Mouse (Mus musculus) cortical plate, adult 2 months (tissue): ENCODE measurements around the gene Ppp2r5c.

Experiments used
- CTCF ChIP-seq: fragments of 200-500 bp; IDR thresholded peaks from 2 replicates; pipeline ENCODE4 v1.5.1; 2011; ENCODE audit warnings: mild to moderate bottlenecking, control low read depth, low read length; ENCODE audit not compliant: insufficient read depth; ENCODE audit errors: extremely low read depth
- POLR2A ChIP-seq: fragments of 200-500 bp; IDR thresholded peaks from 2 replicates; pipeline ENCODE4 v1.6.1; 2011; ENCODE audit warnings: mild to moderate bottlenecking, low read length, control low read depth; ENCODE audit not compliant: insufficient read depth; ENCODE audit errors: extremely low read depth

- no peak for TF ChIP-seq CTCF
- TF ChIP-seq POLR2A, result no peak
Observed at GRCm38 (mm10) chr12:110447306-110447705, 386 bp downstream of the Ppp2r5c start.
